Mouse (Mus musculus): ENCODE measurements around the gene Serpini2.
"Not testable (repeated sequence)": the region's sequence is repeated elsewhere in the genome, so short reads cannot be mapped to it uniquely, and the experiment has no call there.

Serpini2 gene

DNA sequence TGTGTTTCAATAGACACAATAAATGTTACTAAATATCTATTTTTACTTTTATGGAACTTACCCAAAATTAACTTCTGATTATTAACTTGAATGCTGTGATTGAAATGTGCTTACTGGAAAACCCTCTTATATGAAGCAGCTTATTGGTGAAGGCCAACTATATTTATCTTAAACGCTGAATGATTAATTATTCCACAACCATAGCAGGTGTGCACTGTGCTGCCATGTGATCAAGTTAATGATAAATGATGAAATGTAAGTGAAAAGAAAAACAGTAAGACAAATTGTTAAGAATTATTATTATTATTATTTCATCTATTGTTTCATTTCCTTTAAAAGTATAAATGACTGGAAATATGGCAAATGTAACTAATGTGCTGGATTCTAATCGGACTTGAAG, at the start of gene Serpini2:
Gene Serpini2 (minus strand): TSS at position 101 of the 400 bp plus-strand sequence.
- no peak for ATAC-seq (ENCODE audit: insufficient number of reproducible peaks, low FRiP score, low TSS enrichment)

GRCm38 (mm10) chr3:75308861-75309260, 39.0 kb upstream of the Serpini2 start:
- ATAC-seq (ENCODE audit: insufficient number of reproducible peaks, low FRiP score, low TSS enrichment) = no peak

DNA sequence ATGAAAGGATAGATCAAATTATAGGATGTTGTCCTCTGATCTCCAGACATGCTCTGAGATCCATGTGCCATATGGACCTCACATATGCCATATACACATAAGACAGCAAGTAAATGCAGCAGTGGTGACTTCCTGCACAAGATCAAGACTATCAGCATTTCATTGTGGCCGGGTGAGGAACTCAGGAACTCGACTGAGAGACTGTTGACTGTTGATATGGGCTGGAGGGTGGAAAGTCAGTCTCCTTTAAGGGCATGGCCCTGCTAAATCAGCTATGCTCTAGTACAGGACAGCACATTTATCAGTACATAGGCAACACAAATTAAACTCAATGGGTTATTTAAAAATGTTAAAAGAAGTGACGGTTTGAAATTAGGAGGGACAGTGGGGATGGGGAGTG, 38.4 kb upstream of the Serpini2 start:
- ATAC-seq (ENCODE audit: insufficient number of reproducible peaks, low FRiP score, low TSS enrichment) = no peak

DNA sequence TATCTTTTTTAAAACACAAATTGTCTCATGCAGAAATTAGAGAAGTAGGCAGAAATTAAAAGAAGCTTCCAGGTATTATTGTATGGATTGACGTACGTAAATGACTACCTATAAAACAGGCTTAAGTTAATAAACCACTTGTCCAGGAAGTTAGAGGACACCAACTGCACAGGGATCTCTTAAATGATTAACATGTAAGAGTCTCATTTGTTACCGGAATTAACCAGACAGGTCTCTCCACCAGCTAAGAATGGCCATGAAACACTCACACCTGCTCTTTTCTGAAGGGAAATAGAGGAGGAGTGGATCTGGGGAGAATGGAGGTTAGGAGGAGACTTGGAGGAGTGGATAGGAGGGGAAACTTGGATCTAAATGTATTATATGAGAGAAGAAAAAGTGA, 35.7 kb upstream of the Serpini2 start:
- no peak for ATAC-seq (ENCODE audit: insufficient number of reproducible peaks, low FRiP score, low TSS enrichment)

DNA sequence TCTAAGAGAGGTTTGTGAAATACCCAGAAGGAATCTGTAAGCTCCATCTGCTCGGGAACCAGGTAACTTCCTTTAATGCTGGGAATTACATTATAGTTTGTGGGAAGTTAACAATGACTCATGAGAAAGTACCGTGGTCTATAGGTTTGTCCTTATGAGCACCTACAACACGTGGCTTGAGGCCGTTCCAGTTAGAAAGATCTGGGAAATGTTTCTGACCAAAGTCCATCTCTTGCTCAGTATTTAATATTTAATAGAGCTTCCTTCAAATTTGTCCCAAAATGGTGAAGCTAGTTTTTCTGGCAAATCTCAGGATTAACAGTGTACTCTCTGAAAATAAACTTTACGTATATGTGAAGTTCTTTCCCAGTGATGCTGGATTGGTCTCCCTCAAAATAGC, 34.7 kb upstream of the Serpini2 start:
- ATAC-seq (ENCODE audit: insufficient number of reproducible peaks, low FRiP score, low TSS enrichment) = no peak

DNA sequence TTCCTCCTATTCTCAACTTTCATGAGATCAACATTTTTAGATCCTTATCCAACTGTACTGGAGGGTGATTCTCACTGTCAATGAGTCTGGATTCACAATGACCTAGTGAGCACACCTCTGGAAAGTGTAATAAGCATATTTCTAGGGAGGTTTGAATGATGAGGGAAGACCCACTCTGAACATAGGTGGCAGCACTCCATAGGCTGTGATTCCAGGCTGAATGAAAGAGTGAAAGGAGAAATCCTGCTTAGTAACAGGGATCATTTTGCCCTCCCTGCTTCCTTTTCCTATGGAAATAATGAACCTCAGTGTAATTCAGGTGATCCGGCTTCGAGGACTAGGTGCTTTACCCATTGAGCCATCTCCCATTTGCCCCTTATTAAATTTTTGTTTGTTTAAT, 31.2 kb upstream of the Serpini2 start:
- ATAC-seq (ENCODE audit: insufficient number of reproducible peaks, low FRiP score, low TSS enrichment) = no peak

GRCm38 (mm10) chr3:75299464-75299863, 29.6 kb upstream of the Serpini2 start:
- ATAC-seq (ENCODE audit: insufficient number of reproducible peaks, low FRiP score, low TSS enrichment) = not testable (repeated sequence)

GRCm38 (mm10) chr3:75297758-75298111, 27.9 kb upstream of the Serpini2 start:
- no peak for ATAC-seq (ENCODE audit: insufficient number of reproducible peaks, low FRiP score, low TSS enrichment)

DNA sequence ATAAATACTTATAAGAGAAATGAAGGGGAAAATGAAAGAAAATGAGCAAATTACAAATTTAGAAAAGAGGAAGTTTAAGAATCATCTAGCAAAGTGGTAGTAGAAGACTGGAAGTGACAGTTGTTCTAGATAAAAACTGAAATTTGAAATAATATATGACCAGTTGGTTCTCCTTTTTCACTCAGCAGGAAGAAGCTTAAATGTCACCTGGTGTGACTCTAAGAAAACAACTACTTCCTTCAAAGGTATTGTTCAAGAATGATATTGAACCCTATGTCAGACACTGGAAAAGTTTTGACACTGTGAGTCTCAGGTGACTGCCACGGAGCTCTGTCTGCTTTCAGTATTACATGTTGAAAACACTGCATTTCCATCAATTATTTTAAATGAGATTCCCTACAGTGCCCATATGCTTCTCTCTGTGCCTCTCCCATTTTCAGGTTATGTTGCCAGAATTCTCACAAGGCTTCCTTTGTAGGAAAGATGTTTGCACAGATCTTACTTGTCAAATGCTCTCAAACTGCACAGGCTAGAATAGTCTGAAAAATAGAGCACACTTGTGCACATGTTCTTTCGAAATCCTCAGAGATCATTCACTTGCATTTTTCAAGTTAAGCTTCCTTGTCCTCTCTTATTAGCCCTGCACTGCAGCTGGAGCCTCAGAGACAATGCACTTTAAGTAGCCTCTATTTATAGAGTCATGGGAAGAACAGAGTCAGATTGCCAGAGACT, 27.3 kb upstream of the Serpini2 start:
- ATAC-seq (ENCODE audit: insufficient number of reproducible peaks, low FRiP score, low TSS enrichment) = peak; percentile 40; the same call in 1 of the 2 replicates

DNA sequence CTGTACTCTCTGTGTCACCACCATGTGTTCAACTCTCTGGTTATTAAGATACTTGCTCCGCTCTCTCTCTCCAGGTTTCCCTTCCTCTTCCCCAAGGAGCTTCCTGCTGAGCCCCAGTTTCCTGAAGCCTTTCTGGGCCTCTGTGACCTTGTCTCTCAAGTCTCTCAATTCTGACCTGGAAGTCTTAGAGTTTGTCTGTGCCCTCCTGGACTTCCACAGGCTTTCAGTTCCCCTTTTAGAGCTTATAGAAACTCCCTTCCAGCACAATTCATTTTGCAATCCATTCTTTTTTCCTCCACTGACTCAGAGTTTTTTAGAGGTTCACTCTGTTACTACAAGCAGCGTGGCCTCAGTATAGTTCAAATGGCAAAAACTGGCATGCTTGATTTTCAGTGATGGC, 23.4 kb upstream of the Serpini2 start:
- no peak for ATAC-seq (ENCODE audit: insufficient number of reproducible peaks, low FRiP score, low TSS enrichment)

GRCm38 (mm10) chr3:75277455-75277854, 7.6 kb upstream of the Serpini2 start:
- ATAC-seq (ENCODE audit: insufficient number of reproducible peaks, low FRiP score, low TSS enrichment) = no peak

GRCm38 (mm10) chr3:75276522-75276921, 6.6 kb upstream of the Serpini2 start:
- no peak for ATAC-seq (ENCODE audit: insufficient number of reproducible peaks, low FRiP score, low TSS enrichment)

DNA sequence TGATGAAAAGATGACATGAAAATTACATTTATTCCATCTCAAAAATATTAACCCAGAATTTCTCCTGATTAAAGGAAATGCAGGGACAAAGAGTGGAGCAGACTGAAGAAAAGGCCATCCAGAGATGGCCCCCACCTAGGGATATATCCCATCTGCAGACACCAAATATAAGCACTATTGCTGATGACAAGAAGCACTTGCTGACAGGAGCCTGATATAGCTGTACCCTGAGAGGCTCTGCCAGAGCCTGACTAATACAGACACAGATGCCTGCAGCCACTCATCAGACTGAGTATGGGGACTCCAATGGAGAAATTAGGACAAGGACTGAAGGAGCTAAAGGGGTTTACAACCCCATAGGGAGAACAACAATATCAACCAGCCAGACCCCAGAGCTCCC, 5.2 kb upstream of the Serpini2 start:
- no peak for ATAC-seq (ENCODE audit: insufficient number of reproducible peaks, low FRiP score, low TSS enrichment)

DNA sequence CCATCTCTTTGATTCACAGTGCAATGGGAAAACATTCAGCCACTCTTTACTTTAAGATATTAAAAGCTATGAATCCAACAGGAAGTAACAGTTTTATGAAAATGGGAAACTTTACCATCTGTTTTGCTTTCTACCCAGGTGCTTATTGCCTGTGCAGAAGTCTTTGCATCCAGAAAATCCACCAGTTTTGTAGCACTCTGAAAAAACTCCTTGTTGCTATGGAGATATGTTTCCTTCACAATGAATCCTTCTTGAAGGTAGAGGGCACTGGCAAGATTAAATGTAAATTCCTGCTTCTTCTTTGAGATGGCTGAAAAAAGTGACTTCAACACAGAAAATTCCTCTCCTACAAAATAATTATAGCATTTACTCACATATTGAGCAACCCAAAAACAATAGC, 10.5 kb downstream of the Serpini2 start:
- no peak for ATAC-seq (ENCODE audit: insufficient number of reproducible peaks, low FRiP score, low TSS enrichment)

DNA sequence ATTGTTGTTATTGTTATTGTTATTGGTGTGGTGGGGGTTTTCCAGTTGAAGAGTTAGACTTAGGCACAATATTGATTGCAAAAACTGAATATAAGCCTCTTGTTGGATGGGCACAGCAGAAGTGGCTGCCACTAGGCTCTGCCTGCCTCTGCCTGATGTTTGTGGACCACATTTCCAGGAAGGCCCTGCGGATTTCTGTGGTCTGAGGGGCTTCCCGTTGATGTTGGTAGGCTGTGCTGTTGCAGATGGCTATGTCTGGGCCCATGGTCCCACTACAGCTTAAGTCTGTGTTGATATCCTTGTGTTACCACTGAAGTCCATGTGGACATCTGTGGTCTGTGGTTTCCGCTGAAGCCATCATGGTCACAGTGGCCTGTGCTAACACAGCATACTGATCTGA, 50.2 kb downstream of the Serpini2 start:
- ATAC-seq (ENCODE audit: insufficient number of reproducible peaks, low FRiP score, low TSS enrichment) = no peak

DNA sequence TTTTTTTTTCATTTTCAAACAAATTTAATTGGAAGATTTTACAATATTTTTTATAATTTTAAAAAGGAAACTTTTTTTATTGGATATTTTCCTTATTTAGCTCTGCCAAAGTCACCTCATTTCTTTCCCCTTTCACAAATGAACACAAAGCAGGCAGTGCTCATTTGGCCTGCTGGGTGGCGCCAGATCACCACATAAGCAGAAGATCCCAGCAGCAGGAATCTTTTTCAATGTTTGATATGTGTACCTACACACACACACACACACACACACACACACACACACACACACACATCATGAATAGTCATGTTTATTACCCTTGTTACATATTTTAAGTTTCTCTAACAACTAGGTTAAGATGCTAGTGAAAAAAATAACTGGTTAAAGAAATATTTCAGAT, 50.7 kb downstream of the Serpini2 start:
- no peak for ATAC-seq (ENCODE audit: insufficient number of reproducible peaks, low FRiP score, low TSS enrichment)

- ATAC-seq (ENCODE audit: insufficient number of reproducible peaks, low FRiP score, low TSS enrichment) = peak; percentile 64; the same call in 1 of the 2 replicates
Observed at GRCm38 (mm10) chr3:75202808-75203503, 66.9 kb downstream of the Serpini2 start.

All from cerebellum, adult (tissue).